Comparison of ENCODE assay signal across 30 mouse cellular contexts in the genomic region with DNA sequence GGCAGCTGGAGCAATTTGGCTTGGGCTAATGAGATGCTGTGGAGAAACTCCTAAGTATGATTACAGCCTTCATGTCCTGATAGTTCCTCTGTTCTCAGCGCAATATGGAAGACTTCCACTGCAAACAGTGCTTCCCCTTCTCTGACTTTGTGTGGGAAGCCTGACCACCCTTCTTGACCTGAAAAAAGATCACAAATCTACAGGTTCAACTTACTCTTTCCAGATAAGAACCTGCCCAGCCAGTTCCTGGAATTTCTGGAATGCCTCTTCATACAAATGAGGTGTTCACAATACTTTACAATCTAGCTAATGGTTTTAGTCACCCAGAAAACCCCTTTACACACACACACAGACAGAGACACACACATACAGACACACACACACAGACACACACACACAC.
DNase-seq lines count a peak whose midpoint lies in the region; ATAC-seq lines count a peak whose summit lies in the region.
"Had no signal": no experiment of that assay in that cellular context is flagged by ENCODE, and none has a peak within 500 bp of the region (broad histone marks: within the 10 kb centered on the region; RNA-seq: fewer than 3 reads in every experiment).

No protein-coding gene starts in this region.

- no peaks in the 10 kb centered on the region for H3K36me3 ChIP-seq in heart, embryonic 12.5 days
- no peaks in the 10 kb centered on the region for H3K36me3 ChIP-seq in hindbrain, embryonic 16.5 days (ENCODE audit: control insufficient read depth, insufficient read depth, low read length)
- H3K36me3 ChIP-seq: embryonic facial prominence, embryonic 12.5 days; forebrain, embryonic 10.5 days; forebrain, embryonic 15.5 days; G1E; hindbrain, embryonic 13.5 days; neural tube, embryonic 12.5 days had no signal

- H3K4me2 ChIP-seq in heart, embryonic 12.5 days, result no peak overlapping the region
- H3K4me2 ChIP-seq in hindbrain, embryonic 16.5 days (ENCODE audit: low read length), result no peak overlapping the region
- H3K4me2 ChIP-seq: embryonic facial prominence, embryonic 12.5 days; forebrain, embryonic 15.5 days; heart, embryonic 11.5 days; hindbrain, embryonic 13.5 days; midbrain, embryonic 11.5 days; neural tube, embryonic 12.5 days had no signal

- H3K9me3 ChIP-seq in heart, embryonic 12.5 days (replicated peaks), result no peaks in the 10 kb centered on the region
- H3K9me3 ChIP-seq in hindbrain, embryonic 16.5 days (ENCODE audit: control insufficient read depth, low read length), result no peaks in the 10 kb centered on the region
- H3K9me3 ChIP-seq: embryonic facial prominence, embryonic 12.5 days; forebrain, embryonic 10.5 days; forebrain, embryonic 15.5 days; G1E; hindbrain, embryonic 13.5 days; neural tube, embryonic 12.5 days had no signal

- H3K4me3 ChIP-seq in heart, embryonic 12.5 days, result no peak overlapping the region
- H3K4me3 ChIP-seq in hindbrain, embryonic 16.5 days (ENCODE audit: low read length), result no peak overlapping the region
- H3K4me3 ChIP-seq: embryonic facial prominence, embryonic 12.5 days; forebrain, embryonic 10.5 days; forebrain, embryonic 15.5 days; hindbrain, embryonic 13.5 days; neural tube, embryonic 12.5 days had no signal

- H3K27me3 ChIP-seq in heart, embryonic 12.5 days (replicated peaks), result no peaks in the 10 kb centered on the region
- no peaks in the 10 kb centered on the region for H3K27me3 ChIP-seq in hindbrain, embryonic 16.5 days (replicated peaks; ENCODE audit: control insufficient read depth, insufficient read depth, low read length)
- H3K27me3 ChIP-seq: embryonic facial prominence, embryonic 12.5 days; forebrain, embryonic 15.5 days; hindbrain, embryonic 13.5 days; neural tube, embryonic 12.5 days had no signal

- peak; percentile 25 for DNase-seq in heart, adult 11 months
- peak; percentile 26 for DNase-seq in urinary bladder, postnatal 25 days (ENCODE audit: low spot score)
- no peak for DNase-seq in urinary bladder, postnatal 4 days (ENCODE audit: low spot score in 2 of 2)
- peak; percentile 3 for DNase-seq in lung, postnatal 10 days
- no peak for DNase-seq in spleen, postnatal 10 days (ENCODE audit: low spot score in 2 of 2)
- DNase-seq in yolk sac, embryonic 10.5 days (ENCODE audit: low spot score), result no peak
- DNase-seq: adrenal gland, postnatal 10 days; cerebellum, adult 8-10 months; cerebellum, postnatal 36 days; gastrocnemius, postnatal 25 days; heart, adult 18-20 months; heart, postnatal 4 days; kidney, adult 9 months; kidney, postnatal 10 days; layer of hippocampus, adult 9-11 months; liver; right cerebral cortex, postnatal 4 days had no signal

- H3K27ac ChIP-seq in heart, embryonic 12.5 days (ENCODE audit: poor library complexity, severe bottlenecking), result no peak overlapping the region
- no peak overlapping the region for H3K27ac ChIP-seq in hindbrain, embryonic 16.5 days (ENCODE audit: low read depth, low read length)
- H3K27ac ChIP-seq: embryonic facial prominence, embryonic 12.5 days; forebrain, embryonic 10.5 days; forebrain, embryonic 15.5 days; hindbrain, embryonic 13.5 days; liver, embryonic 14.5 days; neural tube, embryonic 12.5 days had no signal

- no peak overlapping the region for H3K9ac ChIP-seq in heart, embryonic 12.5 days
- H3K9ac ChIP-seq in hindbrain, embryonic 16.5 days (ENCODE audit: low read depth, low read length), result no peak overlapping the region
- H3K9ac ChIP-seq: embryonic facial prominence, embryonic 12.5 days; forebrain, embryonic 15.5 days; hindbrain, embryonic 13.5 days; liver, embryonic 14.5 days; neural tube, embryonic 12.5 days had no signal

- H3K4me1 ChIP-seq in heart, embryonic 12.5 days (replicated peaks), result no peaks in the 10 kb centered on the region
- H3K4me1 ChIP-seq in hindbrain, embryonic 16.5 days (ENCODE audit: control insufficient read depth, insufficient read depth, low read depth, low read length), result no peaks in the 10 kb centered on the region
- H3K4me1 ChIP-seq: embryonic facial prominence, embryonic 12.5 days; forebrain, embryonic 10.5 days; forebrain, embryonic 15.5 days; hindbrain, embryonic 13.5 days; neural tube, embryonic 12.5 days had no signal

- WGBS in heart, embryonic 12.5 days, result 53% methylated on average over 1 of the region's 1 CpGs
- WGBS in hindbrain, embryonic 16.5 days, result 88% methylated on average over 1 of the region's 1 CpGs

- no peak for ATAC-seq in heart, embryonic 12.5 days (ENCODE audit: insufficient number of reproducible peaks, low FRiP score)
- ATAC-seq in hindbrain, embryonic 16.5 days, result no peak
- ATAC-seq: forebrain, embryonic 15.5 days; intestine, postnatal 0 days; midbrain, embryonic 16.5 days had no signal

Comparison
In these comparisons a context has a peak if more than half of its experiments do, and no peak if none do; other contexts are left out.
1. DNase-seq: peak in heart, adult 11 months (single experiment), urinary bladder, postnatal 25 days (single experiment) and lung, postnatal 10 days (single experiment); none in urinary bladder, postnatal 4 days (0 of 2), spleen, postnatal 10 days (0 of 2) and yolk sac, embryonic 10.5 days (single experiment).